Mouse (Mus musculus): Measurements from ENCODE around the gene Rbfox3. TPM values are rescaled to one million over a fixed set of nuclear protein-coding genes. Genes with fewer than 3 reads are reported as not detected.

Gene Rbfox3
- polyA plus RNA-seq, 1 experiment from 2014 or later: 3.9 TPM

DNA sequence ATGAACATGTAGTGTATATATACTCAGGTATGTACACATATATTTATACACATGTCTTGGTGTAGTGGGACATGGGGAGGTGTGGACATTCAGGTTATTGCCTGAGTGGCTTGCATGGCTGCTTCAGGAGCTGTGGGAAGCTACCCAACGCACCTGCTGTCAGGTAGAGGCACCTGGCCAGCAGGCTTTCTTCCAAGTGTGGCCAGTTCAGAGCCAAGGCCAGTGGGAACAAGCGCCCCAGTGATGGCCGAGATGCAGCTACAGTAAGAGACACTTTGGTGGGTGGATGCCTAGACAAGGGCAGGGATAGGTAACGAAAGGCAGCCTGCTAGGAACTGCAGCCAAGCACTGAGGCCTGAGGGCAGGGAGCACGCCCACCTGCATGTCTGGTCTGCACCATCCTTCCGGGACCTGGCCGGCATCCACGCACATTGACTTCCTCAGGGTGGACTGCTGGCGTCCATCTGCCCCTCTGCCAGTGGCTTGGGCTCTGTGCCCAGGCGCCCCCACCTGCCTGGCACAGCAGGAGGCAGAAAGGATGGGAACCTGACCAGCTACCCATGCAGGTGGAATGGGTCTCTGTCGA, 160.6 kb downstream of the Rbfox3 start:
- no peak for ATAC-seq (ENCODE audit: insufficient number of reproducible peaks, insufficient read depth, low FRiP score, low TSS enrichment)
- Histone ChIP-seq H3K27me3 (peaks cover 13% of the 10 kb centered on the region), H3K9ac (no peak overlapping the region), H3K27ac (no peak overlapping the region), H3K4me1 (no peaks in the 10 kb centered on the region; the same call in 1 of the 2 replicates), H3K9me3 (no peaks in the 10 kb centered on the region), H3K36me3 (no peaks in the 10 kb centered on the region), H3K4me2 (replicated peaks) (no peak overlapping the region), H3K4me3 (no peak overlapping the region)
- 77% methylated on average over 11 of the region's 11 CpGs for WGBS

DNA sequence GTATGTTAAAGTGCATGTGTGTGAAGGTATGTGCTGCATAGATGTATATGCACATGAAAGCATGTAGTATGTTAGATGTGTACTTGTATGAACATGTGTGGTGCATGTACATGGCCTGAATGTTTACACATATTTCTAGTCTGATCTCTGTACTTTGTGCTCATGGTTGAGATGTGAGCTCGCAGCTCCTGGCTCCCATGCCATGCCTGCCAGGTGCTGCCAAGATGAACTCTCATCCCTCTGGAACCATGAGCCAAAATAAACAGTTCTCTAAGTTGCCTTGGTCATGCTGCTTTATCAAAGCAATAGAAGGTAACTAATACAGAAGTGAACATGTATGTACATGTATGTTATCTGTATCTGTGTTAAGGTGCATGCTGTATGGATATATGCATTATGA, 161.9 kb downstream of the Rbfox3 start:
- Histone ChIP-seq H3K4me3 (no peak overlapping the region), H3K9ac (no peak overlapping the region), H3K4me2 (replicated peaks) (no peak overlapping the region), H3K4me1 (peaks cover 10% of the 10 kb centered on the region), H3K36me3 (no peaks in the 10 kb centered on the region), H3K9me3 (no peaks in the 10 kb centered on the region), H3K27me3 (peaks cover 24% of the 10 kb centered on the region), H3K27ac (no peak overlapping the region)
- WGBS: 81% methylated on average over 1 of the region's 1 CpGs
- ATAC-seq (ENCODE audit: insufficient number of reproducible peaks, insufficient read depth, low FRiP score, low TSS enrichment): no peak

GRCm38 (mm10) chr11:118748622-118749021, 162.8 kb downstream of the Rbfox3 start:
- Histone ChIP-seq H3K27ac (no peak overlapping the region), H3K36me3 (no peaks in the 10 kb centered on the region), H3K9ac (no peak overlapping the region), H3K4me2 (replicated peaks) (no peak overlapping the region), H3K9me3 (no peaks in the 10 kb centered on the region), H3K4me1 (peaks cover 12% of the 10 kb centered on the region; the same call in 1 of the 2 replicates), H3K27me3 (peaks cover 28% of the 10 kb centered on the region), H3K4me3 (no peak overlapping the region)
- no peak for ATAC-seq (ENCODE audit: insufficient number of reproducible peaks, insufficient read depth, low FRiP score, low TSS enrichment)
- 76% methylated on average over 10 of the region's 10 CpGs for WGBS

- Histone ChIP-seq H3K27me3 (peaks cover 36% of the 10 kb centered on the region), H3K4me3 (no peak overlapping the region), H3K27ac (0 out of 2 replicates have a peak overlapping the region, but pooled peaks have one; percentile 12), H3K9me3 (no peaks in the 10 kb centered on the region), H3K4me2 (replicated peaks) (no peak overlapping the region; the same call in 1 of the 2 replicates), H3K4me1 (peaks cover 12% of the 10 kb centered on the region; the same call in 1 of the 2 replicates), H3K9ac (no peak overlapping the region), H3K36me3 (no peaks in the 10 kb centered on the region)
- no peak for ATAC-seq (ENCODE audit: insufficient number of reproducible peaks, insufficient read depth, low FRiP score, low TSS enrichment)
Measured at GRCm38 (mm10) chr11:118745279-118745678, 166.1 kb downstream of the Rbfox3 start.

GRCm38 (mm10) chr11:118744782-118745181, 166.6 kb downstream of the Rbfox3 start:
- Histone ChIP-seq H3K9ac (no peak overlapping the region), H3K36me3 (no peaks in the 10 kb centered on the region), H3K9me3 (no peaks in the 10 kb centered on the region), H3K27ac (no peak overlapping the region), H3K4me2 (replicated peaks) (peak overlapping the region; percentile 36), H3K4me1 (peaks cover 12% of the 10 kb centered on the region; the same call in 1 of the 2 replicates), H3K27me3 (peaks cover 36% of the 10 kb centered on the region), H3K4me3 (no peak overlapping the region)
- no peak for ATAC-seq (ENCODE audit: insufficient number of reproducible peaks, insufficient read depth, low FRiP score, low TSS enrichment)
- 1% methylated on average over 15 of the region's 15 CpGs for WGBS

- Histone ChIP-seq H3K4me1 (peaks cover 20% of the 10 kb centered on the region), H3K9ac (no peak overlapping the region), H3K27me3 (peaks cover 36% of the 10 kb centered on the region), H3K4me3 (no peak overlapping the region), H3K9me3 (no peaks in the 10 kb centered on the region), H3K36me3 (no peaks in the 10 kb centered on the region), H3K4me2 (replicated peaks) (no peak overlapping the region), H3K27ac (no peak overlapping the region)
- 14% methylated on average over 3 of the region's 3 CpGs for WGBS
- no peak for ATAC-seq (ENCODE audit: insufficient number of reproducible peaks, insufficient read depth, low FRiP score, low TSS enrichment)
Measured at GRCm38 (mm10) chr11:118742762-118743161, 168.6 kb downstream of the Rbfox3 start.

DNA sequence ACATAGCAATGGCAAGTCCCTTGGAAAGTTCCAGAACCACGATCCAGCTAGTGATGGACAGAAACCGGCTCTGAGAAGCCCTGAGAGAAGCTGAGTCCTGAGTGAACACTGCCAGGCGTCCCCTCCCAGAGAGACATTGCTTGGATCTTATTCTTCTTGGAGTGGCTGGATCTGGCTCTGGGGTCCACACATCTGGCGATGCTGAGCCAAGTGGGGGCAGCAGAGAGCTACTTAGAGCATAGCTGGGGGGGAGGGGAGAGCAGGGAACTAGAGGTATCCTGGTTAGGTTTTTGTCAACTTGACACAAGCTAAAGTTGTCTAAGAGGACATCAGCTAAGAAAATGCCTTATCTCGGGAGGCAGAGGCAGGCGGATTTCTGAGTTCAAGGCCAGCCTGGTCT, 170.1 kb downstream of the Rbfox3 start:
- whole genome bisulfite sequencing: 35% methylated on average over 6 of the region's 6 CpGs
- no peak overlapping the region for H3K27ac ChIP-seq
- H3K36me3 ChIP-seq: no peaks in the 10 kb centered on the region
- H3K27me3 ChIP-seq: peaks cover 27% of the 10 kb centered on the region
- peaks cover 20% of the 10 kb centered on the region for H3K4me1 ChIP-seq
- H3K9ac ChIP-seq: no peak overlapping the region
- no peak for ATAC-seq (ENCODE audit: insufficient number of reproducible peaks, insufficient read depth, low FRiP score, low TSS enrichment)
- no peaks in the 10 kb centered on the region for H3K9me3 ChIP-seq
- H3K4me2 ChIP-seq (replicated peaks): no peak overlapping the region
- H3K4me3 ChIP-seq: no peak overlapping the region

DNA sequence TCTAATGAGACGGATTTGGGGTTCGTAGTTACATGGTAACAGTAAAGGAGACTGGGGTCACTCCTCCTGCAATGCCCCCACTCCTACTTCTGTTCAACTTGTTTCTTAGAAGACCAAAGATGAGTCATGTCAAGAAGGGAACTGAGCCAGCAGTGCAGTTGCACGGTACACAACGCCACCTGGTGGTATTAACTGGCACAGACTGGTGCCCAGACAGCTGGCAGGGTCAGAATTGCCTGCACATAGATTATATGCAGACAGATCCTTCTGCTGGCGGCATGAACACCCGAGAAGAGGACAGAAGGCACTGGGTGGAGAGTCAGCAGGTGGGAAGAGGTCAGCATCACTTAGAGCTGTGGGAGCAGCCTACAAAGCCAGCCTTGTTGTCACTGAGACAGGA, 171.4 kb downstream of the Rbfox3 start:
- H3K27me3 ChIP-seq: peaks cover 19% of the 10 kb centered on the region
- no peak overlapping the region for H3K4me2 ChIP-seq (replicated peaks)
- 17% methylated on average over 6 of the region's 6 CpGs for WGBS
- H3K27ac ChIP-seq: no peak overlapping the region
- no peaks in the 10 kb centered on the region for H3K36me3 ChIP-seq
- H3K4me3 ChIP-seq: no peak overlapping the region
- no peak for ATAC-seq (ENCODE audit: insufficient number of reproducible peaks, insufficient read depth, low FRiP score, low TSS enrichment)
- H3K4me1 ChIP-seq: peaks cover 14% of the 10 kb centered on the region
- no peak overlapping the region for H3K9ac ChIP-seq
- H3K9me3 ChIP-seq: no peaks in the 10 kb centered on the region

DNA sequence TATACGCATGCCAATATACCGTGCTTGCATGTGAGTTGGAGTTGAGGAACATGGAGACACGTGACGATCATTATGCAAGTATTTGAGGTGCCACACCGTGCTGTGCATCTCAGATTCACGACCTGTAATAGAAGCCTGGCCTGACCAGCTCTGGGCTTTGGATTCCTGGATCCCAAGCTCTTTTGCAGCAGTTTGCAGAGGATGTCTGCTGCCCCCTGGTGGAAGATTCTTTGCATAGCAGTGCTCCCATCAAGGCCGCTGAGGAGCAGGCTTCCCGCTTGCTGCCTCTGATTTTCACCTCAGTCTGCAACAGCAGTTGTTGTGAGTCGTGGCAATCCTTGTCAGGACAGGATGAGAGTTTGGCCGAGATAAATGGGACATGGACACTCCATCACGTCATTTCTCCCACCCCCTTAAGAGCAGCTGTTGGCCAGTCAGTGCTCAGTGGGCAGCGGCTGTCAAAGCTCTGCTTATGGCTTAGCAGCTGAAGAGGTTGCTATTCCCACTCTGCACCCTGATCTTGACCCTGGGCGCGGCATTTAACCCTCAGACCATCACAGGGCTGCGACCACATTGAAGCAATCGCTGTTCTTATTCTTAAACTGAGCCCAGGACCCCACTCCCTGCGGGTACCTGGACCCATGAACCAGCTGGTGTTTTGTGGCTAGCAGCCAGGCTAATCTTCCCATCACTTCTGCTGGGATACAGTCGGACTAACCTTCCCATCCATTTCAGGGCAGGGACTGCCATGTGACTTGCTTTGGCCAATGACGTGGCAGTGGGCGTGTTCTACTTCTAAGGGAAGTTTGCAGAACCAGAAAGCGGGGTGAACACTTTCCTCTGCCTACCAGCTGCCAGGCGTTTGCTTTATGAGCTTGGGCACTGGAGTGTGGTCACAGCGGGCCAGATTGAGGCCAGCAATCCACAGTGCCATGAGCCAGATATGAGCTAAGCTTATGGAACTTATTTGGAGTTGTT, 172.3 kb downstream of the Rbfox3 start:
- WGBS: 8% methylated on average over 23 of the region's 23 CpGs
- no peaks in the 10 kb centered on the region for H3K9me3 ChIP-seq
- peak overlapping the region; percentile 38 for H3K4me2 ChIP-seq (replicated peaks)
- peaks cover 8% of the 10 kb centered on the region for H3K4me1 ChIP-seq
- H3K4me3 ChIP-seq: no peak overlapping the region
- H3K9ac ChIP-seq: no peak overlapping the region
- no peaks in the 10 kb centered on the region for H3K36me3 ChIP-seq
- H3K27ac ChIP-seq: no peak overlapping the region
- peaks cover 11% of the 10 kb centered on the region; the same call in 1 of the 2 replicates for H3K27me3 ChIP-seq
- ATAC-seq (ENCODE audit: insufficient number of reproducible peaks, insufficient read depth, low FRiP score, low TSS enrichment): peak; percentile 44

GRCm38 (mm10) chr11:118738323-118738722, 173.1 kb downstream of the Rbfox3 start:
- no peak overlapping the region for H3K4me3 ChIP-seq
- H3K27ac ChIP-seq: no peak overlapping the region
- H3K4me2 ChIP-seq (replicated peaks): no peak overlapping the region
- 23% methylated on average over 7 of the region's 7 CpGs for whole genome bisulfite sequencing
- no peak for ATAC-seq (ENCODE audit: insufficient number of reproducible peaks, insufficient read depth, low FRiP score, low TSS enrichment)
- no peaks in the 10 kb centered on the region for H3K9me3 ChIP-seq
- H3K4me1 ChIP-seq: peaks cover 8% of the 10 kb centered on the region
- no peak overlapping the region for H3K9ac ChIP-seq
- peaks cover 4% of the 10 kb centered on the region; the same call in 1 of the 2 replicates for H3K27me3 ChIP-seq
- H3K36me3 ChIP-seq: no peaks in the 10 kb centered on the region

- Histone ChIP-seq H3K9me3 (no peaks in the 10 kb centered on the region), H3K4me2 (replicated peaks) (no peak overlapping the region), H3K36me3 (no peaks in the 10 kb centered on the region), H3K4me3 (no peak overlapping the region), H3K4me1 (peaks cover 8% of the 10 kb centered on the region), H3K27ac (no peak overlapping the region), H3K27me3 (peaks cover 3% of the 10 kb centered on the region; the same call in 1 of the 2 replicates), H3K9ac (no peak overlapping the region)
- 58% methylated on average over 3 of the region's 3 CpGs for WGBS
- no peak for ATAC-seq (ENCODE audit: insufficient number of reproducible peaks, insufficient read depth, low FRiP score, low TSS enrichment)
Measured at GRCm38 (mm10) chr11:118737821-118738220, 173.6 kb downstream of the Rbfox3 start.

DNA sequence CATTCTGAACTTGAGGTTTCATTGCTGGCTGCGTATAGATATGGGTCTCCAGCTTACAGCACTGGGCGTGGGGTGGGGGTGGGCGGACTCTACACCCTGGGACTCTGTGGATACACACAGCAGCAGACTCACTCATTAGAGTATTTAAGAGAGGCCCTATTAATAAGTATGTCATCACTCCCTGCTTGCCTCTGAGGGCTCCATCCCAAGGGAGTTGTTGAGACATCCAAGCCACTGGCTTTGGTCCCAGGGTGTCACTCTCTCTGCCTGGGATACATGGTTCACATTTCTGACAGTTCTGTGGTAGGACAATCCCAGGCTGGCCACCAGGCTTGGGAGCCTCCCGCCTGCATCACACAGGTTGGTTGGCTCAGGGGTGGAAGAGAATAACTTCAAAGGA, 174.4 kb downstream of the Rbfox3 start:
- no peak overlapping the region for H3K9ac ChIP-seq
- ATAC-seq (ENCODE audit: insufficient number of reproducible peaks, insufficient read depth, low FRiP score, low TSS enrichment): no peak
- 86% methylated on average over 4 of the region's 4 CpGs for WGBS
- peaks cover 8% of the 10 kb centered on the region for H3K4me1 ChIP-seq
- H3K27me3 ChIP-seq: no peaks in the 10 kb centered on the region
- no peaks in the 10 kb centered on the region for H3K9me3 ChIP-seq
- H3K4me2 ChIP-seq (replicated peaks): no peak overlapping the region
- no peaks in the 10 kb centered on the region for H3K36me3 ChIP-seq
- H3K27ac ChIP-seq: no peak overlapping the region
- H3K4me3 ChIP-seq: no peak overlapping the region
